In the genomic region with DNA sequence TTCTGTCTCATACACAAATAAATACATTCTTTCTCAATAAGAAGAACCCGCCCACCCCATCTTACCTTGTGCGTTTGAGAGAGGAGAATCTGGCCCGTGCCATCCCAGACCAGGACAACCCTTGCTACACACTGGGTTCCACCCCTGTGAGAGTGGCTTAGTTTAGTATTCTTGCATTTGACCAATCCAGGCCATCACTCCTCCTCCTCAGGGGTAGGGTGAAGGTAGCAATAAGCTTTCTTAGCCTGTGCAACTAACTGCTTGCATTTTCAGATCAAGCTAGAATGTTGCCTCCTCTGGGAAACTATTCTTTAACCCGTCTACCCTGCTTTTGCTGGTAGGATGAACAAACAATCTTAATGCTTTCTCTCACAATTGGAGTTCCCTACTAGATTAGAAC, we compare ENCODE assay signal across 34 mouse cellular contexts. TPM values are rescaled to one million over a fixed set of nuclear protein-coding genes. Genes with fewer than 3 reads are reported as not detected.
"Had no signal": no experiment of that assay in that cellular context is flagged by ENCODE, and none has a peak within 500 bp of the region (broad histone marks: within the 10 kb centered on the region; RNA-seq: fewer than 3 reads in every experiment).

B3gnt6 (minus strand) TSS at position 101 of the 400 bp plus-strand sequence.

- H3K27ac ChIP-seq: limb, embryonic 10.5 days; limb, embryonic 12.5 days; limb, embryonic 13.5 days; limb, embryonic 15.5 days; liver, embryonic 12.5 days; liver, embryonic 13.5 days; liver, embryonic 14.5 days; liver, embryonic 15.5 days; lung, embryonic 15.5 days; macrophage; midbrain, embryonic 10.5 days; midbrain, embryonic 12.5 days; midbrain, embryonic 13.5 days; midbrain, embryonic 15.5 days; neural tube, embryonic 12.5 days had no signal

- H3K9me3 ChIP-seq: limb, embryonic 10.5 days; limb, embryonic 12.5 days; limb, embryonic 13.5 days; limb, embryonic 15.5 days; liver, embryonic 12.5 days; liver, embryonic 13.5 days; liver, embryonic 15.5 days; lung, embryonic 15.5 days; megakaryocyte, embryonic 14.5 days; midbrain, embryonic 10.5 days; midbrain, embryonic 12.5 days; midbrain, embryonic 13.5 days; midbrain, embryonic 15.5 days; neural tube, embryonic 12.5 days had no signal

- DNase-seq: left cerebral cortex, postnatal 4 days; liver; liver, embryonic 13.5 days; liver, postnatal 0 days; lung, adult 18-20 months; lung, adult 2 months; lung, embryonic 14.5 days; lung, postnatal 10 days; lung, postnatal 14 days; lung, postnatal 36 days; lung, postnatal 4 days; midbrain, embryonic 14.5 days had no signal

- H3K4me3 ChIP-seq: limb, embryonic 10.5 days; limb, embryonic 12.5 days; limb, embryonic 13.5 days; limb, embryonic 15.5 days; liver, embryonic 12.5 days; liver, embryonic 13.5 days; liver, embryonic 15.5 days; lung, embryonic 15.5 days; megakaryocyte, embryonic 14.5 days; midbrain, embryonic 10.5 days; midbrain, embryonic 12.5 days; midbrain, embryonic 13.5 days; midbrain, embryonic 15.5 days; myocyte; neural tube, embryonic 12.5 days had no signal

- H3K36me3 ChIP-seq: limb, embryonic 10.5 days; limb, embryonic 12.5 days; limb, embryonic 13.5 days; limb, embryonic 15.5 days; liver, embryonic 12.5 days; liver, embryonic 13.5 days; liver, embryonic 15.5 days; lung, embryonic 15.5 days; midbrain, embryonic 10.5 days; midbrain, embryonic 12.5 days; midbrain, embryonic 13.5 days; midbrain, embryonic 15.5 days; neural tube, embryonic 12.5 days had no signal

RNA-seq across cellular contexts. Expression of gene B3gnt6, which starts in this region (rescaled TPM):
- total RNA-seq: liver, adult 2 months; megakaryocyte-erythroid progenitor cell, adult 5-6 weeks; monocyte, adult 5-6 weeks had no signal
- polyA plus RNA-seq: limb, embryonic 10.5 days; limb, embryonic 11.5 days; limb, embryonic 12.5 days; limb, embryonic 13.5 days; limb, embryonic 15.5 days; liver, embryonic 11.5 days; liver, embryonic 12.5 days; liver, embryonic 13.5 days; liver, embryonic 15.5 days; lung, embryonic 14.5 days; macrophage; midbrain, embryonic 11.5 days; midbrain, embryonic 12.5 days had no signal
